Mouse (Mus musculus) liver, postnatal 0 days (tissue): ENCODE data around the gene Clec1b. TPM values are rescaled to one million over a fixed set of nuclear protein-coding genes. Genes with fewer than 3 reads are reported as not detected.
A peak's percentile ranks its signal among the peaks of the same experiment; 100 is the strongest.

Experiments
- ATAC-seq: fragments of 200-750 bp; cut with Nextera tagmentation; 2 replicates; pipeline ENCODE4 v1.8.0; 2017; ENCODE audit warnings: mild to moderate bottlenecking, moderate library complexity
- DNase-seq: peaks from one replicate; pipeline ENCODE4 v3.0.0-alpha.2; 2016
- H3K27ac ChIP-seq: fragments of 300-500 bp; sonication (generic); 2 replicates; pipeline ENCODE4 v1.5.1; 2014; ENCODE audit warnings: antibody characterized with exemption, moderate library complexity, mild to moderate bottlenecking, low read depth
- H3K27me3 ChIP-seq: fragments of 300-500 bp; sonication (generic); 2 replicates; pipeline ENCODE4 v1.6.1; 2014; ENCODE audit warnings: low read length, control low read depth, mixed read lengths; ENCODE audit not compliant: insufficient read depth
- H3K36me3 ChIP-seq: fragments of 300-500 bp; sonication (generic); replicated peaks from 2 replicates; pipeline ENCODE4 v1.6.1; 2014; ENCODE audit warnings: mild to moderate bottlenecking, control low read depth, low read length, moderate library complexity, mixed read lengths; ENCODE audit not compliant: insufficient read depth
- H3K4me1 ChIP-seq: fragments of 300-500 bp; sonication (generic); 2 replicates; pipeline ENCODE4 v1.6.1; 2014; ENCODE audit warnings: antibody characterized with exemption, mild to moderate bottlenecking, control low read depth; ENCODE audit not compliant: insufficient read depth
- H3K4me2 ChIP-seq: fragments of 300-500 bp; sonication (generic); 2 replicates; pipeline ENCODE4 v1.6.1; 2014; ENCODE audit warnings: low read depth, mild to moderate bottlenecking, low read length, moderate library complexity, mixed read lengths
- H3K4me3 ChIP-seq: fragments of 300-500 bp; sonication (generic); 2 replicates; pipeline ENCODE4 v1.5.1; 2014; ENCODE audit warnings: low read depth, low read length
- H3K9ac ChIP-seq: fragments of 300-500 bp; sonication (generic); replicated peaks from 2 replicates; pipeline ENCODE4 v1.6.1; 2014; ENCODE audit warnings: mild to moderate bottlenecking, moderate library complexity
- H3K9me3 ChIP-seq: fragments of 300-500 bp; sonication (generic); 2 replicates; pipeline ENCODE4 v1.6.1; 2016; ENCODE audit warnings: mild to moderate bottlenecking, control low read depth, low read length, mixed read lengths
- CTCF ChIP-seq: sonication (generic); IDR thresholded peaks from 2 replicates; pipeline ENCODE4 v1.5.1; 2016; ENCODE audit warnings: antibody characterized with exemption, low read depth
- EP300 ChIP-seq: IDR thresholded peaks from 2 replicates; pipeline ENCODE4 v1.6.1; 2016; ENCODE audit warnings: antibody characterized with exemption, low read depth, mild to moderate bottlenecking
- WGBS: fragments of 180-500 bp; shearing (Covaris S2); extraction: QIAGEN DNeasy Blood & Tissue Kit; methylation state at CpG from one replicate; pipeline ENCODE4 v1.1.7; 2014; ENCODE audit not compliant: insufficient replicate concordance; 5-methylcytosine and 5-hydroxymethylcytosine counted together
- polyA plus RNA-seq: library from polyadenylated mRNA; unstranded; fragments of >200 nt; fragmentation: Nextera tagmentation; extraction: Ambion mirVana; gene quantifications from 2 replicates; pipeline ENCODE4 v1.2.1, GENCODE M21; 2015

Gene Clec1b
- 53.8 and 56.0 TPM in 2 replicates for polyA plus RNA-seq

DNA sequence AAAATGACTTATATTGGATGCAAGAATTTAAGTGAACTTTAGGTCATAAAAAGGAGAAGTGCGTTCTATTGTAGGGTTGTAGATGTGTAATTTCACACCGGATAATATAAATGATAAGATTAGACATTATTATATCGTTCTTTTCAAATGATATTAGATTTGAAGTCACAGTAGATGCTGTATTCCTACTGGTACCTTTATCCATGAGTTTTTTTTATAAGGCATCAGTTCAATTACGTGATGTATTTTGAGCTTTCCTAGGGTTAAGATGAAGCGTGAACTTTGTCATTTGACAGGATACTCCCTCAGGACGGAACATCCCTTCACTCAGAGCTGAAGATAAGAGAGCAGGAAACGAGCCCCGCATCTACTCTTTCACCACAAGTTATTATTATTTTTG is at the start of gene Clec1b:
Gene Clec1b (plus strand): TSS at position 301 of the 400 bp plus-strand sequence.
- 57% methylated on average over 8 of the region's 8 CpGs for WGBS
- ATAC-seq, result no peak
- peak within 1 kb of the TSS; percentile 39; the same call in 1 of the 2 replicates for H3K27ac ChIP-seq
- no peaks in the 10 kb centered on the region for H3K9me3 ChIP-seq
- DNase-seq, result no peak
- no peak within 1 kb of the TSS for H3K9ac ChIP-seq
- H3K4me3 ChIP-seq, result 0 out of 2 replicates have a peak within 1 kb of the TSS, but pooled peaks have one; percentile 4
- TF ChIP-seq CTCF (no peak), EP300 (peak; percentile 31; the same call in 1 of the 2 replicates)
- H3K4me1 ChIP-seq, result 0 out of 2 replicates have a peak, but pooled peaks cover 3% of the 10 kb centered on the region
- H3K4me2 ChIP-seq, result no peak within 1 kb of the TSS; the same call in 1 of the 2 replicates
- no peaks in the 10 kb centered on the region for H3K27me3 ChIP-seq
- H3K36me3 ChIP-seq, result no peaks in the 10 kb centered on the region

DNA sequence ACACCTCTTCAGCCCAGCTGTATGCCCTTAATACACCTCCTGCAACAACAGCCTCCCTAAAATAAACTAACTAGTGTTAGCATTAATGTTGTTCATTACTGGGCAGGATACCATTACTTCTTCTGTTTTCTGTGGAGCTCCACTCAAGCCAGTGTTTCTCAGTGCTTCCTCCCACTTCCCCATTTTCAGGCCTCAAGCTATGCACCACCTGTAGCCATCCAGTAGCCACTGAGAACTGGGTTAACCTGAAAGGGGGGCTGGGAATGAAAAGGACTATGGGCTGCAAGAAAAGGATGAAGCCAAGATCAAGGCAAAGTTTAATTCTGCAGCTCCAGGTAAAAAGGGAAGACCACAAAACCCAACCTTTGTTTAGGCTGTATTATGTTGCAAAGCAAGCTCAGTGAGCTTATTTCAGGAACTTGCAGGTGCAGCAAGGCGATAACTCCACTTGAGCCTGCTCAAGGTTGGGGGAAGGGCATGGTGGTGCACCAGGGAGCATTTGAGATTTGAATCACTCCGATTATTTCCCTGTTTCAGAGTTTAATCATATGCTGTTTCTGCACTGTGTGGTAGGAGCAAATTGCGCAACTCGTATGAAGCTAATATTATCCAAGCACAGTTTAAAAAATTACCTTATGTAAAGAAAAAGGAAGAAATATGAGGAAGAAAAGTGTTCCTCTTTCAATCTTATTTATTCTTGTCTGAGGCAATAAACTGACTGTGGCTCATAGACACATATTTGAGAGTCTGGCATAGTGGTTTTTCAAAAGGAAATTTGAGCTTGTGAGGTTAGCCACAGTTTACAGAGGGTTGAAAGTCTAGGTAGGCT is 47.4 kb upstream of the Clec1b start:
- 0 out of 2 replicates have a peak overlapping the region, but pooled peaks have one; percentile 26 for H3K4me2 ChIP-seq
- 0 out of 2 replicates have a peak overlapping the region, but pooled peaks have one; percentile 19 for H3K4me3 ChIP-seq
- 18% methylated on average over 4 of the region's 4 CpGs for WGBS
- ATAC-seq (peak; percentile 78), DNase-seq (peak; percentile 22)
- peak overlapping the region; percentile 51 for H3K27ac ChIP-seq
- H3K9ac ChIP-seq, result no peak overlapping the region
- H3K27me3 ChIP-seq, result no peaks in the 10 kb centered on the region
- peaks cover 2% of the 10 kb centered on the region; the same call in 1 of the 2 replicates for H3K9me3 ChIP-seq
- TF ChIP-seq EP300 (no peak), CTCF (no peak)
- no peaks in the 10 kb centered on the region for H3K36me3 ChIP-seq
- H3K4me1 ChIP-seq, result no peaks in the 10 kb centered on the region

DNA sequence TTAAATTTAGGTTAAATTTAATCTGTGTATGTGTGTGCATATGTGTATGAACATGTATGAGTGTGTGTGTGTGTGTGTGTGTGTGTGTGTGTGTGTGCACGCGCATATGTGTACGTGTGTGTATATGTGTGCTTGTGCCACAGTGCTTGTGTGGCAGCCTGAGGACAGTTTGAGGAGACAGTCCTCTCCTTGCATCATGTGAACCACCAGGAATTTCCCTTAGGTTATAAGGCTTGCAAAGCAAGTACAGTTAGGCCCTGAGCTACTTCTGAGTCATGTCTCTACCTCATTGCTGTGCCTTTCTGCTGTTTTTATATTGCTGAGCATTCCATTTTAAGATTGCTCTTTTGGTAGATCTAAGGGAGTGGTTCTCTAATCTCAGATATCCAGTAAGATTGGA is 46.0 kb upstream of the Clec1b start:
- H3K9ac ChIP-seq, result no peak overlapping the region; the same call in 1 of the 2 replicates
- WGBS, result 81% methylated on average over 3 of the region's 3 CpGs
- peaks cover 2% of the 10 kb centered on the region; the same call in 1 of the 2 replicates for H3K9me3 ChIP-seq
- no peak for ATAC-seq
- H3K27me3 ChIP-seq, result no peaks in the 10 kb centered on the region
- TF ChIP-seq CTCF (no peak), EP300 (no peak)
- H3K27ac ChIP-seq, result peak overlapping the region; percentile 34; the same call in 1 of the 2 replicates
- H3K4me1 ChIP-seq, result no peaks in the 10 kb centered on the region
- no peak for DNase-seq
- peak overlapping the region; percentile 28; the same call in 1 of the 2 replicates for H3K4me2 ChIP-seq
- no peaks in the 10 kb centered on the region for H3K36me3 ChIP-seq
- H3K4me3 ChIP-seq, result peak overlapping the region; percentile 19

DNA sequence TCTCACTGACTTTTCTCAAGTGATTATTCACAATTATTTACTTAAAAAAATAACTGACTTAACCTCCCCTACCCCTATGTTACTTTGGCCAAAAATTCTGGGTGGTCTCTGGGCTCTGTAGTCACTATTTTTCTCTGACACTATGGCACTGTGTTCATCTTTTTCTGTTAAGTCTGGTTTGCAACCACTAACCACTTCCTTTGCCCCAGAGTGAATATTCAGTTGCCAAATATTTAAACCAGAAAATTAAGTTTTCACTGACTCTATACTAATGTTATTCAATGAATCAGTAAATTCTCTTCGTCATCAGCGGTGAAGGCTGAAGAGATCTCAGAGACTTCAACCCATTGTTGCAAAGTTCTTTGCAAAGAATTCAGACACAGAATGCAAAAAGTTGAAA is 41.3 kb upstream of the Clec1b start:
- TF ChIP-seq CTCF (no peak), EP300 (no peak)
- Histone ChIP-seq H3K4me3 (no peak overlapping the region), H3K36me3 (no peaks in the 10 kb centered on the region), H3K27me3 (no peaks in the 10 kb centered on the region), H3K9me3 (no peaks in the 10 kb centered on the region), H3K4me1 (no peaks in the 10 kb centered on the region), H3K27ac (no peak overlapping the region), H3K9ac (no peak overlapping the region), H3K4me2 (no peak overlapping the region)
- ATAC-seq (no peak), DNase-seq (no peak)
- WGBS, result 82% methylated on average over 2 of the region's 2 CpGs

DNA sequence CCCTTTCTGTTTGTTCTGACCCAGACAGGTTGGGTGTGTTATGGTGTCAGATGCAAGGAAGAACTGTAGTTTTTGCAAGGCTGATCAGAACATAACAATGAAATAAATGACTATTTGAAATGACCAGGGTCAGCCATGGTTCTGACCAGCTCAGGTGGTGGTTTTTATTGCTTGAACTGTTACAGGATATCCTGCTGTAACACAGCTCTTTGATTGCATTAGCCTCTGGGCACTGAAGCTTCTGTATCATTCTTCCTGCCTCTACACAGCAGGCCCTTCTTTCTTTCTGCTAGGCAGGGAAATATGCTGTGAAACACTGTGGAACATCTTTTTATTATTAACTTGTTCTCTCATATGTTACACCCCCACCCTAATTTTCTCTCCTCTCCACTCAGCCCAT is 40.7 kb upstream of the Clec1b start:
- no peaks in the 10 kb centered on the region for H3K9me3 ChIP-seq
- no peaks in the 10 kb centered on the region for H3K36me3 ChIP-seq
- H3K27ac ChIP-seq, result no peak overlapping the region; the same call in 1 of the 2 replicates
- TF ChIP-seq EP300, result no peak
- TF ChIP-seq CTCF, result no peak
- H3K27me3 ChIP-seq, result no peaks in the 10 kb centered on the region
- no peak overlapping the region for H3K9ac ChIP-seq
- H3K4me2 ChIP-seq, result no peak overlapping the region
- ATAC-seq (no peak), DNase-seq (no peak)
- H3K4me3 ChIP-seq, result no peak overlapping the region
- no peaks in the 10 kb centered on the region for H3K4me1 ChIP-seq

DNA sequence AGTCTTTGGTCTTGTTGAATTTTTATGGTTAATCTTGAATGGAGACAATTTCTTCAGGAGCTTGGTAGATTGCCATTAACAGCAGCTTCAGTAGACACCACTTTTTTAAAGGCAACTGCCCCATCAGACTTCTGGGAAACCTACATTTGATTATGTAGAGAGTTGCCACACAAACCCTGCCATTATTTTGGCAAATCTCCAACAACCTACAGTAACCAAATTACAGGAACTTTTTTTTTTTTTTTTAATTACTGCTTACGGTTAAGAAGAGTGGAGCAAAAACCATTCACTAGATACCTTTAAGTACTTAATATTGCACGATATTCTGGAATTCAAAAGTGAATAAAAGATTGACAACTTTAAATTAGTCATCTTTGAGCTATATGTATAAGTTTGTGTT is 37.6 kb upstream of the Clec1b start:
- Histone ChIP-seq H3K9ac (no peak overlapping the region), H3K27me3 (no peaks in the 10 kb centered on the region), H3K4me1 (no peaks in the 10 kb centered on the region), H3K9me3 (no peaks in the 10 kb centered on the region), H3K27ac (no peak overlapping the region), H3K4me2 (no peak overlapping the region), H3K36me3 (no peaks in the 10 kb centered on the region), H3K4me3 (no peak overlapping the region)
- WGBS, result 65% methylated on average over 2 of the region's 2 CpGs
- ATAC-seq (no peak), DNase-seq (no peak)
- TF ChIP-seq EP300, result no peak
- no peak for TF ChIP-seq CTCF
